Mouse (Mus musculus) kidney, embryonic 15.5 days (tissue): ENCODE data around the gene Coro2a. TPM values are rescaled to one million over a fixed set of nuclear protein-coding genes. Genes with fewer than 3 reads are reported as not detected.

ENCODE experiments used
- ATAC-seq: fragments of 200-750 bp; cut with Nextera tagmentation; replicated peaks from 2 replicates; pipeline ENCODE4 v1.8.0; 2017; ENCODE audit warnings: moderate TSS enrichment; ENCODE audit not compliant: low FRiP score
- H3K27ac ChIP-seq: fragments of 300-500 bp; sonication (generic); 2 replicates; pipeline ENCODE4 v1.5.1; 2015; ENCODE audit warnings: mild to moderate bottlenecking, inconsistent platforms
- H3K27me3 ChIP-seq: fragments of 300-500 bp; sonication (generic); 2 replicates; pipeline ENCODE4 v1.6.1; 2015; ENCODE audit warnings: inconsistent platforms
- H3K36me3 ChIP-seq: fragments of 300-500 bp; sonication (generic); 2 replicates; pipeline ENCODE4 v1.6.1; 2015; ENCODE audit warnings: inconsistent platforms
- H3K4me1 ChIP-seq: fragments of 300-500 bp; sonication (generic); 2 replicates; pipeline ENCODE4 v1.6.1; 2015; ENCODE audit warnings: inconsistent platforms
- H3K4me2 ChIP-seq: fragments of 300-500 bp; sonication (generic); 2 replicates; pipeline ENCODE4 v1.6.1; 2015; ENCODE audit warnings: moderate library complexity, mild to moderate bottlenecking, inconsistent platforms
- H3K4me3 ChIP-seq: fragments of 300-500 bp; sonication (generic); replicated peaks from 2 replicates; pipeline ENCODE4 v1.5.1; 2015; ENCODE audit warnings: mild to moderate bottlenecking, inconsistent platforms
- H3K9ac ChIP-seq: fragments of 300-500 bp; sonication (generic); 2 replicates; pipeline ENCODE4 v1.6.1; 2015; ENCODE audit warnings: mild to moderate bottlenecking, inconsistent platforms
- H3K9me3 ChIP-seq: fragments of 300-500 bp; sonication (generic); replicated peaks from 2 replicates; pipeline ENCODE4 v1.6.1; 2016; ENCODE audit warnings: inconsistent platforms
- WGBS: fragments of 180-500 bp; shearing (Covaris S2); methylation state at CpG from one replicate; pipeline ENCODE4 v1.1.7; 2015; ENCODE audit warnings: mixed read lengths; 5-methylcytosine and 5-hydroxymethylcytosine counted together
- polyA plus RNA-seq: library from polyadenylated mRNA; unstranded; fragments of >200 nt; fragmentation: Nextera tagmentation; extraction: Ambion mirVana; gene quantifications from 2 replicates; pipeline ENCODE4 v1.2.1, GENCODE M21; 2015

Coro2a gene
- polyA plus RNA-seq, 1 experiment from 2014 or later = 4.8 TPM

- no peak overlapping the region for H3K27ac ChIP-seq
- no peaks in the 10 kb centered on the region for H3K9me3 ChIP-seq
- 77% methylated on average over 16 of the region's 16 CpGs for WGBS
- peaks cover 7% of the 10 kb centered on the region for H3K4me1 ChIP-seq
- peaks cover 53% of the 10 kb centered on the region for H3K36me3 ChIP-seq
- no peak overlapping the region for H3K4me3 ChIP-seq
- no peak for ATAC-seq
- H3K27me3 ChIP-seq = peaks cover 18% of the 10 kb centered on the region
- H3K4me2 ChIP-seq = no peak overlapping the region
- H3K9ac ChIP-seq = no peak overlapping the region
Observed at GRCm38 (mm10) chr4:46502606-46503502, 99.1 kb downstream of the Coro2a start.

GRCm38 (mm10) chr4:46498976-46499375 is 103.0 kb downstream of the Coro2a start:
- H3K9me3 ChIP-seq = no peaks in the 10 kb centered on the region
- H3K9ac ChIP-seq = no peak overlapping the region
- no peak for ATAC-seq
- H3K4me2 ChIP-seq = no peak overlapping the region
- H3K4me1 ChIP-seq = no peaks in the 10 kb centered on the region
- peaks cover 75% of the 10 kb centered on the region for H3K36me3 ChIP-seq
- no peaks in the 10 kb centered on the region for H3K27me3 ChIP-seq
- H3K27ac ChIP-seq = no peak overlapping the region
- WGBS = 15% methylated on average over 4 of the region's 4 CpGs
- H3K4me3 ChIP-seq = no peak overlapping the region

DNA sequence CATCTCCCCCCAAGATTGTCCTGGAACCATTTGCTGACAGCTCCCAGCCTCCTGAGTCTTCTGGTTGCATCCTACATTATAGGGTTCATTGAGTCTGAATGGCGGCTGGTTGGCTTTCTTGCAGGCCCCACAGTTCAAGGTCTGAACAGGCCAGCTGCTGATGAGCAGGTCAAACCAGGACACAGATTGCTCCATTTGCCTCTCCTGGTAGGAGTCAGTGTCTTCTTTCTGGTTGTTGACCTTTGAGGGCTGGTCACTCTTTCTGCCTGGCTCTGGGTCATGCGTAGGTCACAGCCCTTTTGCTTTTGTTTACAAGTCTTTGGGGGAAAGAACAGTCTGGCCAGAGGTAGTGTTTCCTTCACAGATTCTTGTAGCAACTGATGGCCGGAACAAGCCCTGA is 103.5 kb downstream of the Coro2a start:
- ATAC-seq = no peak
- WGBS = 56% methylated on average over 3 of the region's 3 CpGs
- Histone ChIP-seq H3K36me3 (peaks cover 76% of the 10 kb centered on the region), H3K27ac (no peak overlapping the region), H3K4me1 (no peaks in the 10 kb centered on the region), H3K27me3 (no peaks in the 10 kb centered on the region), H3K4me3 (no peak overlapping the region), H3K9ac (no peak overlapping the region), H3K9me3 (no peaks in the 10 kb centered on the region), H3K4me2 (no peak overlapping the region)

GRCm38 (mm10) chr4:46497286-46497892 is 104.6 kb downstream of the Coro2a start:
- Histone ChIP-seq H3K9me3 (no peaks in the 10 kb centered on the region), H3K4me2 (no peak overlapping the region), H3K36me3 (peaks cover 76% of the 10 kb centered on the region), H3K4me1 (no peaks in the 10 kb centered on the region), H3K27ac (no peak overlapping the region), H3K4me3 (no peak overlapping the region), H3K9ac (no peak overlapping the region), H3K27me3 (no peaks in the 10 kb centered on the region)
- WGBS = 44% methylated on average over 4 of the region's 4 CpGs
- 0 out of 2 replicates have a peak, but pooled peaks have one; percentile 48 for ATAC-seq

DNA sequence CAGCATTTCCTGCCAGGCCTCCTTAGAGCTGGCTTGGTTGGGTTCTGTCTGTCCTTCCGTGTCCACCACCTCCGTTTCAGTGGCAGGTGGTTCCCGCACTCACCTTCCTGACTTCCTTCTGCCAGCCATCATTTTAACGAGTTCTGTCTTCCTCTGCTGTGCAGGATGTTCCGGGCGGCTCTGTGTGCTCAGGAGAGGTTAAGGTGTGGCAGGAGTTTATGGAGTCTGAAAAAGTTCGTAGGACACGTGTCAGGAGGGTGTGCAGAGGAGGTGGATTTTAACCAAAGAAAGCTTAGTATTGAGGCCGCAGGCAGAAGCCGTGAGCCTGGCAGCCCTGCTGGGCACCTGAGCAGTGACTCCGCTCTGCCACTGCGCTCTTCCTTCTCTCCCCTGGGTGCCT is 106.5 kb downstream of the Coro2a start:
- 71% methylated on average over 12 of the region's 12 CpGs for WGBS
- Histone ChIP-seq H3K4me2 (no peak overlapping the region), H3K9me3 (no peaks in the 10 kb centered on the region), H3K36me3 (peaks cover 58% of the 10 kb centered on the region), H3K27ac (no peak overlapping the region), H3K27me3 (no peaks in the 10 kb centered on the region), H3K9ac (no peak overlapping the region), H3K4me3 (no peak overlapping the region), H3K4me1 (0 out of 2 replicates have a peak, but pooled peaks cover 2% of the 10 kb centered on the region)
- ATAC-seq = no peak

DNA sequence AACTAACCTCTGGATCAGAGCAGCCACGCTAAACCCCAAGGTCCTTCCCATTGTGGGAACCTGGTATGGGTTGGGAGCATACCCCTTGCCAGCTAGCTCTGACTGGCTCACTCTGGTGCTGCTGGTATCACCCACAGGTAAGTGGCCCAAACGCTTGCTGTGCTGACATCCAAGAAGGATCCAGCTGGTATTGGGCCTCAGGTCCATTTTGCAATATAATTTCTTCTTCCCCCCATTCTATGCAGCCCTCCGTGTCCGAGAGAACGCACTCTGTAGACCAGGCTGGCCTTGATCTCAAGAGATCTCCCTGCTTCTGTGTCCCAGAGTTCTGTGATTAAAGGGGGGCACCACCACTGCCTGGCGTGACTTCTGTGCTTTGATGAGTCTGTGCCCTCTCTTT is 108.9 kb downstream of the Coro2a start:
- Histone ChIP-seq H3K4me2 (no peak overlapping the region), H3K27me3 (no peaks in the 10 kb centered on the region), H3K36me3 (peaks cover 43% of the 10 kb centered on the region), H3K4me3 (no peak overlapping the region), H3K27ac (no peak overlapping the region), H3K9me3 (no peaks in the 10 kb centered on the region), H3K9ac (no peak overlapping the region), H3K4me1 (peaks cover 8% of the 10 kb centered on the region; the same call in 1 of the 2 replicates)
- 94% methylated on average over 6 of the region's 6 CpGs for WGBS
- ATAC-seq = no peak

DNA sequence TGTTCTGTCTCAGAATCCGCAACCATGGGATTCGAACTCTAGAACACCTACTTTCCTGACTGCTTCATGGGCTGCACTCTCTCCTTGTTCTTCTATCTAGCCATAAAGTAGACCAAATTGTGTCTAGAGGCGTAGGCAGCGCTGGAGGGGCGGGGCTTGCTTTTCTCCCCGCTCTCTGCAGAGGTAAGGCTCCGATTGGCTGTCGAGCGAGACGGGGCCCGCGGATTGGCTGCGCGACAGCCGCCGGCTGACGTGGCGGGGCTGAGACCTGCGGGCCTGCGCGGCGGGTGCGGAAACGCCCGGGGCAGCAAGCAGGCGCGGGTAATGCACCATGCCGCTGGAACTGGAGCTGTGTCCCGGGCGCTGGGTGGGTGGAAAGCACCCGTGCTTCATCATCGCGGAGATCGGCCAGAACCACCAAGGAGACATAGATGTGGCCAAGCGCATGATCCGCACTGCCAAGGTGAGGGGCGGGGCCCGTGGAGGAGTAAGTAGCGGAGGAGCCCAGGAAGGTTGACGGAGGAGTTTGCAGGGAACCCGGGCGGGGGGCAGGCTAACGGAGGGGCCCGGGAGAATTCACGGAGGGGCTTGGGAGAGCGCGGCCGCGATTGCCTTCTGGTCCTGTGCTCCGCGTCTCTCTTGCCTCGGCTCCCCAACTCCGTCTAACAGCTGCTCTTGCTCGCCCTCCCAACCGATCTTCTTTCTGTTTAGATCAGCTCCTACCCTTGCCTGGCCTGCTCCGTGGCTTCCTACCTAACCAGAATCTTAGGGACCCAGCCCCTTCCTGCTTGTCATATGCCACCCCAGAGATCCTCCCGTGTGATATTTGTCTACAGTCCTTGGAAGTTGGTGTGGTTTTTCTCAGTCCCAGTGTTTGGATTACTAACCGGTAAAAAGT is 112.7 kb downstream of the Coro2a start, which contains the start of gene Nans:
Nans (plus strand) TSS at position 221 of the 898 bp plus-strand sequence.
- Histone ChIP-seq H3K27ac (peak within 1 kb of the TSS; percentile 70), H3K4me2 (peak within 1 kb of the TSS; percentile 84), H3K9me3 (no peaks in the 10 kb centered on the region), H3K9ac (peak within 1 kb of the TSS; percentile 78), H3K27me3 (no peaks in the 10 kb centered on the region), H3K4me1 (peaks cover 17% of the 10 kb centered on the region; the same call in 1 of the 2 replicates), H3K4me3 (peak within 1 kb of the TSS; percentile 71), H3K36me3 (peaks cover 19% of the 10 kb centered on the region)
- WGBS = under 1% methylated on average over 58 of the region's 58 CpGs
- ATAC-seq = peak; percentile 98

- H3K36me3 ChIP-seq = peaks cover under 1% of the 10 kb centered on the region; the same call in 1 of the 2 replicates
- H3K4me2 ChIP-seq = no peak overlapping the region
- whole genome bisulfite sequencing = 83% methylated on average over 5 of the region's 5 CpGs
- H3K9ac ChIP-seq = no peak overlapping the region
- no peaks in the 10 kb centered on the region for H3K27me3 ChIP-seq
- peaks cover 17% of the 10 kb centered on the region; the same call in 1 of the 2 replicates for H3K4me1 ChIP-seq
- H3K27ac ChIP-seq = no peak overlapping the region
- H3K9me3 ChIP-seq = no peaks in the 10 kb centered on the region
- ATAC-seq = no peak
- H3K4me3 ChIP-seq = no peak overlapping the region
Observed at GRCm38 (mm10) chr4:46487348-46487747, 114.7 kb downstream of the Coro2a start.

Other genes with a start within 250 kb of the Coro2a start
- 9.7 and 11.1 TPM in 2 replicates for gene Trmo, start 212.8 kb downstream of the Coro2a start, polyA plus RNA-seq
- gene Hemgn, start 188.7 kb downstream of the Coro2a start, polyA plus RNA-seq = 3.3 and 7.1 TPM in 2 replicates
- 339 and 351 TPM in 2 replicates for gene Anp32b, start 151.3 kb downstream of the Coro2a start, polyA plus RNA-seq
- 73.0 and 82.4 TPM in 2 replicates for gene Nans, start 113.0 kb downstream of the Coro2a start, polyA plus RNA-seq
- 1.8 and 2.7 TPM in 2 replicates for gene Trim14, start 66.1 kb downstream of the Coro2a start, polyA plus RNA-seq
- gene Tbc1d2, start 48.0 kb upstream of the Coro2a start, polyA plus RNA-seq = 2.8 and 3.0 TPM in 2 replicates